Mouse (Mus musculus): Measurements from ENCODE around the gene 2310034G01Rik. TPM values are rescaled to one million over a fixed set of nuclear protein-coding genes. Genes with fewer than 3 reads are reported as not detected.

2310034G01Rik gene
- polyA plus RNA-seq, 1 experiment, result 0.51 TPM

GRCm38 (mm10) chr19:46347146-46347545 is 3.0 kb downstream of the 2310034G01Rik start:
- H3K4me1 ChIP-seq (ENCODE audit: control insufficient read depth, insufficient read depth, low read length), result peaks cover 3% of the 10 kb centered on the region; the same call in 1 of the 2 replicates
- no peak overlapping the region for H3K4me3 ChIP-seq (ENCODE audit: insufficient read depth, low read length)
- no peak for TF ChIP-seq CTCF (IDR thresholded peaks at IDR 0.05; ENCODE audit: borderline replicate concordance, insufficient read depth, low read length)
- no peak for TF ChIP-seq POLR2A (IDR thresholded peaks at IDR 0.05; ENCODE audit: low read depth, low read length)
- H3K27ac ChIP-seq (ENCODE audit: insufficient read depth, low read length), result no peak overlapping the region

- H3K4me1 ChIP-seq (ENCODE audit: control insufficient read depth, insufficient read depth, low read length), result no peaks in the 10 kb centered on the region
- no peak for TF ChIP-seq CTCF (IDR thresholded peaks at IDR 0.05; ENCODE audit: borderline replicate concordance, insufficient read depth, low read length)
These were observed 5.2 kb downstream of the 2310034G01Rik start for GRCm38 (mm10) chr19:46344710-46345419.

GRCm38 (mm10) chr19:46339287-46339971 is 10.7 kb downstream of the 2310034G01Rik start:
- Histone ChIP-seq H3K27ac (ENCODE audit: insufficient read depth, low read length) (peak overlapping the region; percentile 55), H3K4me3 (ENCODE audit: insufficient read depth, low read length) (no peak overlapping the region), H3K4me1 (ENCODE audit: control insufficient read depth, insufficient read depth, low read length) (no peaks in the 10 kb centered on the region)
- no peak for TF ChIP-seq POLR2A (IDR thresholded peaks at IDR 0.05; ENCODE audit: low read depth, low read length)
- no peak for TF ChIP-seq CTCF (IDR thresholded peaks at IDR 0.05; ENCODE audit: borderline replicate concordance, insufficient read depth, low read length)

More at GRCm38 (mm10) chr19:46344710-46345419, 5.2 kb downstream of the 2310034G01Rik start:
- no peak overlapping the region for H3K27ac ChIP-seq (ENCODE audit: insufficient read depth, low read length)
- H3K4me3 ChIP-seq (ENCODE audit: insufficient read depth, low read length), result no peak overlapping the region

GRCm38 (mm10) chr19:46338942-46339286 is 11.2 kb downstream of the 2310034G01Rik start:
- Histone ChIP-seq H3K4me1 (ENCODE audit: control insufficient read depth, insufficient read depth, low read length) (no peaks in the 10 kb centered on the region), H3K27ac (ENCODE audit: insufficient read depth, low read length) (peak overlapping the region; percentile 55), H3K4me3 (ENCODE audit: insufficient read depth, low read length) (0 out of 2 replicates have a peak overlapping the region, but pooled peaks have one; percentile 11)
- TF ChIP-seq POLR2A (IDR thresholded peaks at IDR 0.05; ENCODE audit: low read depth, low read length), result no peak; the same call in 1 of the 2 replicates
- no peak for TF ChIP-seq CTCF (IDR thresholded peaks at IDR 0.05; ENCODE audit: borderline replicate concordance, insufficient read depth, low read length)

GRCm38 (mm10) chr19:46338331-46338936 is 11.7 kb downstream of the 2310034G01Rik start, which contains the start of gene Cuedc2:
TSS of gene Cuedc2 (minus strand) at chr19:46338702.
- H3K4me3 ChIP-seq (ENCODE audit: insufficient read depth, low read length), result peak within 1 kb of the TSS; percentile 59
- TF ChIP-seq CTCF (IDR thresholded peaks at IDR 0.05; ENCODE audit: borderline replicate concordance, insufficient read depth, low read length), result no peak
- TF ChIP-seq POLR2A (IDR thresholded peaks at IDR 0.05; ENCODE audit: low read depth, low read length), result peak; percentile 57
- H3K27ac ChIP-seq (ENCODE audit: insufficient read depth, low read length), result peak within 1 kb of the TSS; percentile 55
- no peaks in the 10 kb centered on the region for H3K4me1 ChIP-seq (ENCODE audit: control insufficient read depth, insufficient read depth, low read length)

- Histone ChIP-seq H3K4me1 (ENCODE audit: control insufficient read depth, insufficient read depth, low read length) (no peaks in the 10 kb centered on the region), H3K27ac (ENCODE audit: insufficient read depth, low read length) (no peak overlapping the region), H3K4me3 (ENCODE audit: insufficient read depth, low read length) (peak overlapping the region; percentile 59)
- no peak for TF ChIP-seq CTCF (IDR thresholded peaks at IDR 0.05; ENCODE audit: borderline replicate concordance, insufficient read depth, low read length)
- TF ChIP-seq POLR2A (IDR thresholded peaks at IDR 0.05; ENCODE audit: low read depth, low read length), result no peak
These were observed 12.3 kb downstream of the 2310034G01Rik start for GRCm38 (mm10) chr19:46337719-46338330.

- Histone ChIP-seq H3K27ac (ENCODE audit: insufficient read depth, low read length) (no peak overlapping the region), H3K4me3 (ENCODE audit: insufficient read depth, low read length) (no peak overlapping the region), H3K4me1 (ENCODE audit: control insufficient read depth, insufficient read depth, low read length) (no peaks in the 10 kb centered on the region)
- no peak for TF ChIP-seq CTCF (IDR thresholded peaks at IDR 0.05; ENCODE audit: borderline replicate concordance, insufficient read depth, low read length)
- TF ChIP-seq POLR2A (IDR thresholded peaks at IDR 0.05; ENCODE audit: low read depth, low read length), result no peak
These were observed 16.2 kb downstream of the 2310034G01Rik start for GRCm38 (mm10) chr19:46333906-46334305.

GRCm38 (mm10) chr19:46332721-46333339 is 17.3 kb downstream of the 2310034G01Rik start:
- no peak overlapping the region for H3K27ac ChIP-seq (ENCODE audit: insufficient read depth, low read length)
- no peak for TF ChIP-seq POLR2A (IDR thresholded peaks at IDR 0.05; ENCODE audit: low read depth, low read length)
- H3K4me3 ChIP-seq (ENCODE audit: insufficient read depth, low read length), result no peak overlapping the region
- no peaks in the 10 kb centered on the region for H3K4me1 ChIP-seq (ENCODE audit: control insufficient read depth, insufficient read depth, low read length)

GRCm38 (mm10) chr19:46331936-46332335 is 18.2 kb downstream of the 2310034G01Rik start:
- H3K27ac ChIP-seq (ENCODE audit: insufficient read depth, low read length), result no peak overlapping the region
- no peak overlapping the region for H3K4me3 ChIP-seq (ENCODE audit: insufficient read depth, low read length)
- no peaks in the 10 kb centered on the region for H3K4me1 ChIP-seq (ENCODE audit: control insufficient read depth, insufficient read depth, low read length)
- TF ChIP-seq CTCF (IDR thresholded peaks at IDR 0.05; ENCODE audit: borderline replicate concordance, insufficient read depth, low read length), result no peak
- no peak for TF ChIP-seq POLR2A (IDR thresholded peaks at IDR 0.05; ENCODE audit: low read depth, low read length)
